Mouse (Mus musculus) hindbrain, embryonic 14.5 days (tissue): Measurements from ENCODE around the gene Ciao1. TPM values are rescaled to one million over a fixed set of nuclear protein-coding genes. Genes with fewer than 3 reads are reported as not detected.
A peak's percentile ranks its signal among the peaks of the same experiment; 100 is the strongest.

Experiments
- ATAC-seq: fragments of 200-750 bp; cut with Nextera tagmentation; 2 replicates; pipeline ENCODE4 v1.8.0; 2017; ENCODE audit warnings: moderate number of reproducible peaks, mild to moderate bottlenecking, moderate TSS enrichment, moderate library complexity; ENCODE audit not compliant: low FRiP score
- DNase-seq: peaks from one replicate; pipeline ENCODE4 v3.0.0-alpha.2; 2015; ENCODE audit warnings: low spot score
- H3K27ac ChIP-seq: fragments of 300-500 bp; sonication (generic); 2 replicates; pipeline ENCODE4 v1.5.1; 2014; ENCODE audit warnings: mild to moderate bottlenecking, moderate library complexity
- H3K27me3 ChIP-seq: fragments of 300-500 bp; sonication (generic); 2 replicates; pipeline ENCODE4 v1.6.1; 2014; ENCODE audit warnings: mild to moderate bottlenecking, low read length, mixed read lengths; ENCODE audit not compliant: control insufficient read depth, insufficient read depth
- H3K36me3 ChIP-seq: fragments of 300-500 bp; sonication (generic); replicated peaks from 2 replicates; pipeline ENCODE4 v1.6.1; 2014; ENCODE audit not compliant: control insufficient read depth, insufficient read depth
- H3K4me1 ChIP-seq: fragments of 300-500 bp; sonication (generic); replicated peaks from 2 replicates; pipeline ENCODE4 v1.6.1; 2014; ENCODE audit warnings: antibody characterized with exemption, low read length, mixed read lengths; ENCODE audit not compliant: control insufficient read depth, insufficient read depth
- H3K4me2 ChIP-seq: fragments of 300-500 bp; sonication (generic); replicated peaks from 2 replicates; pipeline ENCODE4 v1.6.1; 2014; ENCODE audit warnings: mild to moderate bottlenecking, moderate library complexity
- H3K4me3 ChIP-seq: fragments of 300-500 bp; sonication (generic); replicated peaks from 2 replicates; pipeline ENCODE4 v1.5.1; 2014; ENCODE audit warnings: mild to moderate bottlenecking, low read length
- H3K9ac ChIP-seq: fragments of 300-500 bp; sonication (generic); 2 replicates; pipeline ENCODE4 v1.6.1; 2014
- H3K9me3 ChIP-seq: fragments of 300-500 bp; sonication (generic); 2 replicates; pipeline ENCODE4 v1.6.1; 2016; ENCODE audit warnings: low read length; ENCODE audit not compliant: control insufficient read depth
- WGBS: fragments of 180-500 bp; shearing (Covaris S2); extraction: QIAGEN DNeasy Blood & Tissue Kit; methylation state at CpG from one replicate; pipeline ENCODE4 v1.1.7; 2014; 5-methylcytosine and 5-hydroxymethylcytosine counted together
- polyA plus RNA-seq: library from polyadenylated mRNA; unstranded; fragments of >200 nt; fragmentation: Nextera tagmentation; extraction: Ambion mirVana; gene quantifications from 2 replicates; pipeline ENCODE4 v1.2.1, GENCODE M21; 2014

Gene Ciao1
- polyA plus RNA-seq, 1 experiment from 2014 or later: 54.6 TPM

DNA sequence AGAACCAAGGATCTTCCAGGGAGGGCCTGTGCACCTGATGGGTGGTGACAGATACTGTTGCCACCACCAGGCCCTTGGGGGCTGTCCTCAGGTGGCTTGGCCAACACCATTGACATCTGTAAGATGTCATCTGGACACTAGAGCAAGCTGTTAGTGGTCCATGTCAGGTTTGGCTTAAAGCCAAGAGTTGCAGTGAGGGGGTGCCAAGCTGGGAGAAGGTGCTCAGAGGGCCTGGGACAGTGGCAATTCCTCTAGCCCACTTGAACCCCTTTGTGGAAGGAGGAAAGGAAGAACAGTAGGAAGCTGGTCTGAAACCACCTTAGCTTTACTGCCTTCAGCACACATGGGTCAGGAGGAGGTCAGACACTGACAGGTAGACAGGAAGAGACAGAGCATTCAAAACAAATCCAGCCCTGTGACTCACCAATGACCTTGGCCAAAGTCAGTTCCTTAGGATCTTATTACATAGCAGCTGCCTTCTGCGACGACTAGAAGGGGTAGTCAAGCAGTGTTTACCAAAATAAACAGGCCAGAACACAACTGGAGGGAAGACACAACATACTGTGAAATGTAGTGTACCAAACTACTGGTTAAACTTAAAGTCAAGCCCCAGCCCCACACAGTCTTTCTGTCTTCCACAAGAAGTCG, 4.4 kb upstream of the Ciao1 start:
- ATAC-seq (no peak), DNase-seq (no peak)
- Histone ChIP-seq H3K4me2 (no peak overlapping the region), H3K36me3 (peaks cover 23% of the 10 kb centered on the region), H3K4me3 (no peak overlapping the region), H3K4me1 (peaks cover 9% of the 10 kb centered on the region), H3K27ac (no peak overlapping the region), H3K9ac (no peak overlapping the region), H3K27me3 (no peaks in the 10 kb centered on the region), H3K9me3 (no peaks in the 10 kb centered on the region)
- 80% methylated on average over 3 of the region's 3 CpGs for WGBS

DNA sequence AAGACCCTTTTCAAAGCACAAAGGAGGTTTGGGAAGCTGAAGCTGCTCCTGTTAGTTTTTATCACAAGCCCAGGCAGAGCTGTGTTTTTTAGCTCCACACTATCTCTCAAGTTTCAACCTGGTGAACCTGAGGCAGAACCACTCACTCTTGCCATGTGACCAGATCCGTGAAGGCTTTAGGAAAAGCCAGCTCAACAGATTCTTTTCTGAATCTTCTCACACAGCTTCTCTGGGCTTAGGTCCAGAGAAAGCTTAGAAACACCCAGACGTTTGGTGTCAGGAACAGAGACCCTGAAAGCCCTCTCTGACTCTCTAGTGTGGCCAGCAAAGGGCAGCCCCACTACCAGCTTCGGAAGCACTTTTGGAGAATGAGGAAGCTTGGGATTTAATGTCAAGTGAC, 3.8 kb upstream of the Ciao1 start:
- Histone ChIP-seq H3K36me3 (peaks cover 18% of the 10 kb centered on the region), H3K9ac (no peak overlapping the region), H3K27me3 (no peaks in the 10 kb centered on the region), H3K4me2 (no peak overlapping the region), H3K4me3 (no peak overlapping the region), H3K4me1 (peaks cover 14% of the 10 kb centered on the region), H3K9me3 (no peaks in the 10 kb centered on the region), H3K27ac (no peak overlapping the region)
- 83% methylated on average over 3 of the region's 3 CpGs for WGBS
- ATAC-seq: no peak
- DNase-seq: no peak

DNA sequence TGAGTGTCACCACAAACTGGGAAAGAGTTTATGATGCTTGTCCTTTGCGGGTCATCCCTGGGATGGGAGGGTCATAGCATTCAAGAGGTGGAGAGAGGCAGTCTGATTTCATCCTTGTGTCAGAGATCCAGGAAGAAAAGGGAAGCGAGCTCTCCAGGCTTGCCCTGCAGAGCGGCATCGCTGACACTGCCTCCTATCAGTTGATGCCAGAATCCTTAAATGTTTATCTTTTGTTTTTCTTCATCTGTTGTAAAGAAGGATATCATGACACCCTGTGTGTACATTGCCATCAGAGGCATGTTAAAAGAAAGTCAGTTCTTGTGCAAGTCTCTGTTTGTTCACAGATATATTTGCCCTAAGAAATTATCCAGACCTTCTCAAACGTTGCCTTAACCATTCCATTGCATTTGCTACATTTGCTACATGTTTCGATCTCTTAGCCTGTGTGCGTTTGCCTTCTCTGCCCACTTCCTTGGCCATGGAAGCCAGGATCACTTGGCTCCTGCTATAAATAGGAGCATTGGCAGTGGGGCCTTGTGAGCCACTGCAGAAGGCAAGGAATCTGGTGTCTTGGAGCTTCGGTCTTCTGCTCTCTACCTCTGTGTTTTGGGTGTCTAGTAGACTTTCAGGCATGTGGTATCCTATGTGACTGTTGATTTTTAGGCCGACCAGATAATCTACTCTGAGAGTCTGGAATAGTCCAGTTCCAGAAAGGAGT, 2.8 kb upstream of the Ciao1 start:
- DNase-seq (no peak), ATAC-seq (no peak)
- WGBS: 93% methylated on average over 9 of the region's 9 CpGs
- Histone ChIP-seq H3K4me2 (no peak overlapping the region), H3K9me3 (no peaks in the 10 kb centered on the region), H3K27me3 (no peaks in the 10 kb centered on the region), H3K4me1 (peaks cover 15% of the 10 kb centered on the region), H3K27ac (no peak overlapping the region), H3K36me3 (peaks cover 18% of the 10 kb centered on the region), H3K9ac (no peak overlapping the region), H3K4me3 (no peak overlapping the region)

DNA sequence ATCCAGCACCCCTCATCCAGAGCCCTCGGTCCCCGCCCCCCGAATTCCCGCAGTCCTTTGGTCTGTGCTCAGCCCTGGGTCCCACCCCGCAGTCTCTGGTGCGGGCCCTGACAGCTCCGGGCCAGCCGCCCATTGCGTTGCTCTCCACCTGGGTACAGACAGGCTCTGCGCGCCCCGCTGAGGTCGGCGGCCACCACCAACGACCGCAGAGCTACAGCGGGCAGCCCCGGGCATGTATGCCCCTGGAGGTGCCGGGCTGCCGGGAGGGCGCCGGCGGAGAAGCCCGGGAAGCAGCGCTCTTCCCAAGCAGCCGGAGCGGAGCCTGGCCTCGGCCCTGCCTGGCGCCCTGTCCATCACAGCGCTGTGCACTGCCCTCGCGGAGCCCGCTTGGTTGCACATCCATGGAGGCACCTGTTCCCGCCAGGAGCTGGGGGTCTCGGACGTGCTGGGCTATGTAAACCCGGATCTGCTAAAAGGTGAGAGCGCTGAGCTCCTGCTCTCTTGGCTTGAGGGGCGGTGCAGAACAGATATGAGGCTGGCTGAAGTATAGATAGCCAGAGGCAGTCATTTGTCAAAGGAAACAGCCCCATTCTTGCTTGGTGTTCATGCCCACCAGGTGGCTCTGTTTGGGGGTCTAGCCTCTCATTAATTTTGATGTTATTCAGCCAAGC, 853 bp upstream of the Ciao1 start:
- Histone ChIP-seq H3K4me2 (peak overlapping the region; percentile 84), H3K4me1 (peaks cover 15% of the 10 kb centered on the region), H3K27me3 (no peaks in the 10 kb centered on the region), H3K27ac (peak overlapping the region; percentile 84), H3K36me3 (peaks cover 35% of the 10 kb centered on the region), H3K9me3 (no peaks in the 10 kb centered on the region), H3K9ac (peak overlapping the region; percentile 88), H3K4me3 (peak overlapping the region; percentile 90)
- peak; percentile 32 for DNase-seq
- WGBS: under 1% methylated on average over 39 of the region's 39 CpGs
- ATAC-seq: peak; percentile 53

DNA sequence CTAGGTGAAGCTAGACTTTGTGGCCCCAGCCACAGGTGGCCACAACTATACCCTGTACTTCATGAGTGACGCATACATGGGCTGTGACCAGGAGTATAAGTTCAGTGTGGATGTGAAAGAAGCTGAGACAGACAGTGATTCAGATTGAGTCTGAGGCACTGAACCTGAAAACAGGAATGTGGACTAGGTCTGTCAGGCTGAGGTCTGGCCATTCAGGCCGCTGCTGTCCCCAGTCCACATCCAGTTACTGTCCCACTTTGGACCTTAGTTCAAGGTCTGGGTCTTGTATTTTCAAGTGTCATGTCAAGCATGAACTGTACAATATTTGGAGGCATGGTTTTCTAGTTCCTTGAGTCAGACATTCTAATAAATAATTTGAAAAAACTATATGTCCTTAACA, 7.6 kb downstream of the Ciao1 start:
- H3K27me3 ChIP-seq: no peaks in the 10 kb centered on the region
- peaks cover 97% of the 10 kb centered on the region for H3K36me3 ChIP-seq
- WGBS: 100% methylated on average over 2 of the region's 2 CpGs
- ATAC-seq (no peak), DNase-seq (no peak)
- no peak overlapping the region for H3K4me3 ChIP-seq
- no peaks in the 10 kb centered on the region for H3K4me1 ChIP-seq
- H3K9me3 ChIP-seq: no peaks in the 10 kb centered on the region
- no peak overlapping the region for H3K27ac ChIP-seq
- no peak overlapping the region for H3K4me2 ChIP-seq
- H3K9ac ChIP-seq: no peak overlapping the region

DNA sequence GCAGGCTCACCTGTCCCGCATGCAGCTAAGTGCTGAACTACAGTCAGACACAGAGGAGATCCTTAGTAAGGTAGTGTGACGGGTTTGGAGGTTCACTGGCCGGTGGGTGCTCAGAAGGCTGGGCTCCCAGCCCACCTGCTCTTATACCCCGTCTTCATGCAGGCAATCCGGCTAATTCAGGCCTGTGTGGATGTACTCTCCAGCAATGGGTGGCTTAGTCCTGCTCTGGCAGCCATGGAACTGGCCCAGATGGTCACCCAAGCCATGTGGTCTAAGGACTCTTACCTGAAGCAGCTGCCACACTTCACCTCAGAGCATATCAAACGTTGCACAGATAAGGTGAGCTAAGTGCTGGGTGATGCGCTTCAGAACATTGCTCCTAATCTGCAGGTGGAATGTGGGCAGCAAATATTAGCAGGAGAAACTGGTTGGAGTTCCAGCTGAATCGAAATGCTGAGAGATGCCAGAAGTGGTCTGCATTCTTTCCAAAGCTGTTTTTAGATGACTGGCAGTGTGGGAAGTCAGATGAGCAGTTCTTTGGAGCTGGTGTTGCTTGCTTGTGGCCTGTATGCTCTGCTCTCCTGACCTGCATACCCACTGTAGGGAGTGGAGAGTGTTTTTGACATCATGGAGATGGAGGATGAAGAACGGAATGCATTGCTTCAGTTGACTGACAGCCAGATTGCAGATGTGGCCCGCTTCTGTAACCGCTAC, 9.6 kb downstream of the Ciao1 start:
- H3K9ac ChIP-seq: no peak overlapping the region
- H3K27me3 ChIP-seq: no peaks in the 10 kb centered on the region
- no peak overlapping the region for H3K4me2 ChIP-seq
- no peak overlapping the region for H3K4me3 ChIP-seq
- peaks cover 98% of the 10 kb centered on the region for H3K36me3 ChIP-seq
- ATAC-seq (no peak), DNase-seq (no peak)
- H3K9me3 ChIP-seq: no peaks in the 10 kb centered on the region
- WGBS: 98% methylated on average over 11 of the region's 11 CpGs
- H3K4me1 ChIP-seq: no peaks in the 10 kb centered on the region
- H3K27ac ChIP-seq: no peak overlapping the region

DNA sequence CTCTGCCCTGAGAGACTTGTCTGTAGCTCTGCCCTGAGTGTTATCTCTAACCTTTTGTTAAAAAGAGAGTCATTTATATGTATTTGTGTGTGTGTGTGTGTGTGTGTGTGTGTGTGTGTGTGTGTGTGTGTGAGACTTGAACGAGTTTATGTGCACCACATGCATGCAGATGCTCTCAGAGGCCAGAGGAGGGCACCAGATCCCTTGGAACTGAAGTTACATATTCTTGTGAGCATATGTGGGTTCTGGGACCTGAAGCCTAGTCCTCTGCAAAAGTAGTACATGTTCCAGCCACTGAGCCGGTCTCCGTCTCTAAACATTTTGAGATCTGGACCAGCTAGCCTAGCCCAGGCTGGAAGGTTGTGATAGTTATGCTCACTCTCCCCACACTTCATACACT, 22.4 kb downstream of the Ciao1 start:
- Histone ChIP-seq H3K27ac (no peak overlapping the region), H3K4me3 (no peak overlapping the region), H3K4me2 (no peak overlapping the region), H3K4me1 (no peaks in the 10 kb centered on the region), H3K9ac (no peak overlapping the region), H3K27me3 (no peaks in the 10 kb centered on the region), H3K9me3 (no peaks in the 10 kb centered on the region), H3K36me3 (peaks cover 99% of the 10 kb centered on the region)
- no peak for ATAC-seq
- WGBS: 100% methylated on average over 3 of the region's 3 CpGs
- DNase-seq: no peak

DNA sequence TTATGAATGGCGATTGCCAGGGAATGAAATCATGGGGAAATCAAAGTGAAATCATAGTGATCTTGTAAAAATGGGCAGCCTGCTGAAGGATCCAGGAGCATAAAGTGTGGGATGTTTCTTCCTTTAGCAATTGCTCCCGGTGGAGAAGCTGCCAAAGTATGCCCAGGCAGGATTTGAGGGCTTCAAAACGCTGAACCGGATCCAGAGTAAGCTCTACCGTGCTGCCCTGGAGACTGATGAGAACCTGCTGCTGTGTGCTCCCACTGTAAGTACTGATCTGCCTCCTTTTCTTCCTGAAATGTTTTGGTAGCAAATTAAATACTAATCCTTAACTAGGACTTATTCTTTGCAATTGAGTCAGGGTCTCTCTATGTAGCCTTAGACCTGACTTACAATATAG, 29.9 kb downstream of the Ciao1 start:
- Histone ChIP-seq H3K27ac (no peak overlapping the region), H3K36me3 (peaks cover 100% of the 10 kb centered on the region), H3K4me2 (no peak overlapping the region), H3K9me3 (no peaks in the 10 kb centered on the region), H3K4me3 (no peak overlapping the region), H3K27me3 (no peaks in the 10 kb centered on the region), H3K4me1 (no peaks in the 10 kb centered on the region), H3K9ac (no peak overlapping the region)
- WGBS: 95% methylated on average over 5 of the region's 5 CpGs
- ATAC-seq (no peak), DNase-seq (no peak)

DNA sequence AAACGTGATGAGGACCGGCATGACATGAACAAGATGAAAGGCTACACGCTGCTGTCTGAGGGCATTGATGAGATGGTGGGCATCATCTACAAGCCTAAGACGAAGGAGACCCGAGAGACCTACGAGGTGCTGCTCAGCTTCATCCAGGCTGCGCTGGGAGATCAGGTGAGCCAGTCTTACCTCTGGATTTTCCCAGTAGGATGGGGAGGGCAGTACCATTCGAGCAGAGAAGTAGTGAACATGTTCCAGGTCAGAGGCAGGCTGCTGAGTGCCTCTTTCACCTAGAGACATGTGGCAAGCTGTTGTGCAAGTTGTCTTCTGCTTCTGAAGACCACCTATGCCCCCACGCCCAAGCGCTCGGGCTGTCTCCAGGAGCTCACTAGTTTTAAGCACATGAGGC, 36.9 kb downstream of the Ciao1 start:
- ATAC-seq (no peak), DNase-seq (no peak)
- Histone ChIP-seq H3K36me3 (peaks cover 53% of the 10 kb centered on the region), H3K4me2 (no peak overlapping the region), H3K27ac (no peak overlapping the region), H3K4me3 (no peak overlapping the region), H3K27me3 (no peaks in the 10 kb centered on the region), H3K4me1 (peaks cover 12% of the 10 kb centered on the region; the same call in 1 of the 2 replicates), H3K9me3 (no peaks in the 10 kb centered on the region), H3K9ac (no peak overlapping the region)
- whole genome bisulfite sequencing: 94% methylated on average over 11 of the region's 11 CpGs
